Mouse (Mus musculus) CD8-positive naive resting alpha-beta T cell, adult 2 months (primary cell): Measurements from ENCODE around the gene Chn2.

Experiments
- DNase-seq, 2 experiments: peaks; one replicate each; pipeline ENCODE4 v3.0.0; 2022; ENCODE audit warnings: low read depth in 2 of 2, low spot score in 2 of 2

Chn2 gene

GRCm38 (mm10) chr6:54273379-54273730 is 234.0 kb downstream of the Chn2 start:
- no peak for DNase-seq

- DNase-seq = no peak
These were observed 237.9 kb downstream of the Chn2 start for GRCm38 (mm10) chr6:54277234-54277633.

DNA sequence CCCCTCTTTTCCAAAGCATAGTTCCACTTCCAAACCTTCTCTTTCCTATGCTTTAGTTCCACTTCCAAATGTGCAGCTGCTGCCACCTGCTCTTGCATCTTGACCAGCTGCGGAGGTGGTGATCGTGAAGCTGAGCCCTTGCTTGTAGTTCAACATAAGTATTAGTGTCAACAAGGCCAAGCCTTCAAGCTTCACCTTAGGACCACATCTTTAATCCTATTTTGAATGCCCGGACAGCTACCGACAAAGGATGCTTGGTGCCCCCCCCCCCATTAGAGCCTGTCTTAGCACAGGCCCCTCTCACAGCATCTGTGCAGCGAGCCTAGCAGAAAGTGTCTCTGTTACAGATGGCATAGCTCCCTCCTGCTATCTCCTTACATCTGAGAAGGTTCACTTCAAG is 238.5 kb downstream of the Chn2 start:
- no peak for DNase-seq

GRCm38 (mm10) chr6:54278613-54279012 is 239.3 kb downstream of the Chn2 start:
- no peak for DNase-seq

GRCm38 (mm10) chr6:54279391-54279790 is 240.0 kb downstream of the Chn2 start:
- no peak for DNase-seq

DNA sequence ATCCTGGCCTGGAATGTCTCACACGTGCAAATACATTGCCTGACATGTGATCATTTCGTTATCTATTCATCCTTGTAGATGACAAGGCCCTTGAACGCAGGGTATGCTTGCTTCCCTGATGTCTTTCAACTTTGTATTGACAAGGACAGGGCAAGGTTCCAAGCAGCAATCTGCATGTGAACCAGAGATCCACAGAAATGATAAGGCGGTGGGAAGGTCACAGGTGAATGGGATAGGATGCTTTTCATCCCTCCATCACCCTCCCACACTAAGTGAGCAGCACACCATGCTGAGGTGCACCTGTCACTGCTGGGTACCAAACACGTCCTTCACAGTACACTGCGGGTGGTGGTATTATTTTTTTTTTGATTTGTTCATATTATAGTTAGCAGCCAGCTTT is 240.9 kb downstream of the Chn2 start:
- no peak for DNase-seq

DNA sequence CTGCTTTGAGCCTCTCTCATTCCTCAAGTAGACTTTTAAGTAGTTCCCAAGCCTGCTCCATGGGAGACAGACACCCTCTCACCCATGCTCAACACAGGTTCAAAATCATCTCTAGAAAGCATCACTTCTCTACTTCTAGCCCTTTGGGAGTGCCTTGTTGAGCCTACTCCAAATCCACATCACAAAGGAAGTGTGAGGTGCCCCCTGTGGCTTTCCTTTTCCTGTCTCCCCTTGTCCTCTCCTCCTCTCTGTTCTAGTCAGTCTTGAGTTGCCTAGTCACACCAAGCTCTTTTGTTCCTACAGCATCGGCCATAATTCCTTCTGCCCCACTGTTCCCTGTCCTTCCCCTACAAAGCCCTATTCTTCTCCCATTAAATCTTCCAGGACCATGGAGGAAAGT is 243.9 kb downstream of the Chn2 start:
- no peak for DNase-seq

DNA sequence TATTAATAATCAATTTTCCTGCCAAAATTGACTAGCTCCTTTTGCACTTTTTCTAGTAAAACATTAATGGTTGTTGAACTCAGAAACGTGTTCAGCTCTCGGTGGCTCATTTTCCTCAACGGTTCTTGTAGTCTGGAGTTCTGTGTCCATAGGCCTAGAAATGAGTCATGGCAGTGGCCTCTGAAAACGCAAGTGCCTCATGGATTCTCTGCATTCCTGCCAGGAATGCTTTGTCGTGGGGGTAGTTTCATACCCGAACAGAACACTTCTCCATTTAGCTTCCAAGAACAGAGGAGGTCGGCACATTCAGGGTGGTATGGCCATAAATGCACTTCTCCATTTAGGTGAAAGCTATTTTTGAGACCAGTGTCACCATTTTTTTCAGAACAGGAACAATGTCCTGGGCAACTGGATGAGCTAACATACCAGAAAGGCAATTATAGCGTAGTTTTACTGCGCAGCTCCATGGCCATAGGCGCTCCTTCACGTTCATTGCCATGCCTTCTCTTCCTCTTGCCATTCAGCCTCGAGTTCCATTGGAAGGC is 244.9 kb downstream of the Chn2 start:
- DNase-seq = no peak

DNA sequence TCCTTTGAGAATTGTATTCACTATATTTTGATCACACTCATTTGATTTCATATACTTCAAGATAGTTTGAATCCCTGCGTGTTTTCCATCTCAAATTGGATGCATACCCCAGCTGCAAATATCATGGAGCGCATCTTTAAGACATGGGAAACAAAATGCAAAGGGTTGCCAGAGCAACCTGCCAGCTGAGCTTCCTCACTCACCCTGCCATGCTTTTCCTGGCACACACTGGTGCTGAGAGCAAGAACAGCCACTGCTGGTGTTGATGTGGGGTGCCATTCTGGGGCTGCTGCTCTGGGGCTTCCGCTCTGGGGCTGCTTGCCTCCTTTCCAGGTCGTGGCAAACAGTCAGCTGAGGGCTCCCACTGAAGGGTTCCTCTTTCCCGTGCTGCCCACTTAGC is 247.5 kb downstream of the Chn2 start:
- DNase-seq = no peak

DNA sequence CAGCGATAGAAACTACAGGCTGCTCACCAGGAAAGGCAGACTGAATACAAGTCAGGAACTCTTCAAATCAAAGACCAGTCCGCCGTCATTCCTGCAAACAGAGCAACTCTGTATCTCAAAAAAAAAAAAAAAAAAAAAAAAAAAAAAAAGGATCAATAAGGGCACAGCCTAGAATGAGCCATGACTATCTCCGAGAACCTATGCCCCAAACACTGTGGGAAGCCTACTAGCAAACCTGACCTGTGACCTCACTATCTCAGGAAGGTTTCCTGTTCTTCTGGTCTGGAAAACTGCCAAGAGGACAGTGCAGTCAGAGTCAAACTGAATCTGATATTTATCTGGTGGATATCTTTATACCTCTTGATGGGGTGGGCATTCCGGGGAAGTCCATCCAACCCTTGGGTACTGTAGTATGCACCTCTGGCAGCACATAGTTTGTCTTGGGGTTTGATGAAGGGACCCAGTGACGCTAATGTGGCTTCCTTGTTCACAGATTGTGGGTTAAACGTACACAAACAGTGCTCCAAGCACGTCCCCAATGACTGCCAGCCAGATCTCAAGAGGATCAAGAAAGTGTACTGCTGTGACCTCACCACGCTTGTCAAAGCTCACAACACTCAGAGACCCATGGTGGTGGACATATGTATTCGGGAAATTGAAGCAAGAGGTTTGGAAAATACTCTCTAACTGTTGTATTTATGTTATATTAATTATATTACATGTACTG is 250.6 kb downstream of the Chn2 start:
- no peak for DNase-seq

- no peak for DNase-seq
These were observed 257.9 kb downstream of the Chn2 start for GRCm38 (mm10) chr6:54297231-54297630.

DNA sequence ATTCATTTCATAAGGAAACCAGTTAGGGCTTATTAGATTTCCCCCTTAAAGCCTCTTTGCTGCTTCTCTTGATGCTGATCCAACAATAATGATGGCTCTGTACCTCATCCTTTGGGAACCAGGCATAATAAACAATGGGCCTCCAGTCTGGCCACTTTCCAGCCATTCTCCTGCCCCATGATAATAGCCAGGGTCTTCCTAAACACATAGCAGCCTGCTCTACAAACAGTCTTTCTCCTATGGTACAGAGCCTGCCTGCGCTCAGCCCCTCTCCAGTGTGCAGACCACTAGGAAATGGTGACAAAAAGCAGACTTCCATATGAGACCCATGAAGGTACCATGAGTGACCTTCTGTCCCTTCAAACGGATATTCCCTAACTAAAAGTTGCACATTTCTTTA is 260.1 kb downstream of the Chn2 start:
- no peak for DNase-seq

DNA sequence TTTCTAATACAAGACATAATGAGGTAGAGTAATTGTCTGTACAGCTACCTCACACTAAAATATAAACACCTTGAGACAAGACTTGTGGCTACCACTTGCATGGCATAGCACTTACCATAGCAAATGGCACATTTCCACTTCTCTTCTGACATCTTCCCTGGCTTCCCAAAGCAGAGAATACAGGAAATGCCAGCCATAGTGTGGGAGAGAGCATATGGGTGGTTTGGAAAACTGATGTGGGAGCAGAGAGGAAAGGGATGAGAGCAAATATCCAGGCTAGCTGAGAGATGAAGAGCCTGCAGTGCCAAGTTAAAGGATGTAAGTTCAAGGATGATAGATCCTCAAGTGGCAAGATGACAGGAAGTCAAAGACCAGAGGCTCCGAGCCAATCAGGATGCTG is 266.4 kb downstream of the Chn2 start:
- DNase-seq = no peak

DNA sequence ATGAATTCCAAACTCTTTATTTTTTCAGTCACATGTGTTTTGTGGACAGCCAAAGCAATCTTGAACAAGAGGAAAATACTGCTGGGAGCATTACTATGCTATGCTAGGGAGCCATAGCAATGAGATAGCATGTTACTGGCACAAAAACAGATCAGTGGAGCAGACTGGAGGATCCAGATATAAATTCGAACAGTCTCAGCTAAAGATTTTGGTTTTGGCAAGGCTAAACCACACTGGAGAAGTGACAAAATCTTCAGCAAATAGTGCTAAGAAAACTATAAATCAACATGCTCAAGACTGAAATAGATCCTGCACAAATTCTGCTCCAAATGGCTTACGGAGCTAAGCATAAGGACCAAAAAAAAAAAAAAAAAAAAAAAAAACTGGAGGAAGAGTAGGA is 273.7 kb downstream of the Chn2 start:
- DNase-seq = no peak

- no peak for DNase-seq
These were observed 279.3 kb downstream of the Chn2 start for GRCm38 (mm10) chr6:54318618-54319017.

- DNase-seq = no peak
These were observed 279.8 kb downstream of the Chn2 start for GRCm38 (mm10) chr6:54319198-54319597.

- DNase-seq = no peak
These were observed 280.9 kb downstream of the Chn2 start for GRCm38 (mm10) chr6:54320236-54320635.

DNA sequence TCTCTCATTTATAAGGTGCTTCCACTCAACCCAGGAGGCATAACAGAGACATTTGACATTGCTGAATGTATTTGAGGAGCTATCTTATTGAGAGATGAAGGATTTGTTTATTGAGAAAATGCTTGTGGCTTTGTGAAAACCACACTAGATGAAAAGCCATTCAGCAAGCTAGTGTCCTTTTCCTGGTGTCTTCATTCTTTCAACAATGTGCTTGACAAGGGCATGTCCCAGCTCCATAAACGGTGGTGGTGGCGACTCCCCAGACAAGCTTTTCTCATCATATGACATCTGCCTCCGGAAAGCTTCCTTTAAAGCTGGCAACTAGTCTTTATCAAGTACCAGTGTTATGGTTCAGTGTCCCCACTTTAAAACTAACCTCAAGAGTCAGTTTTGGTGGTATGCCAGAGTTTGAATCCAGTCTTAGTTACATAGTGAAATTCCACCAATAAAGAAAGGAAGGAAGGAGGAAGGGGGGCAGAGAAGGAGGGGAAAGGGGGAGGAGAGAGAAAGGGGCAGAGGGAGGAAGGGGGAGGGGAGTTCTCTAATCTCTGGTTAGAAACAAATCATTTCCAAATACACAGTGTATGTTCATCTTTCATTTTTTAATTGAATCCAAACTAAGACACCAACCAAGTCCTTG is 286.0 kb downstream of the Chn2 start, which contains the start of gene Prr15:
Prr15 (plus strand) TSS at position 590 of the 640 bp plus-strand sequence.
- DNase-seq = no peak

DNA sequence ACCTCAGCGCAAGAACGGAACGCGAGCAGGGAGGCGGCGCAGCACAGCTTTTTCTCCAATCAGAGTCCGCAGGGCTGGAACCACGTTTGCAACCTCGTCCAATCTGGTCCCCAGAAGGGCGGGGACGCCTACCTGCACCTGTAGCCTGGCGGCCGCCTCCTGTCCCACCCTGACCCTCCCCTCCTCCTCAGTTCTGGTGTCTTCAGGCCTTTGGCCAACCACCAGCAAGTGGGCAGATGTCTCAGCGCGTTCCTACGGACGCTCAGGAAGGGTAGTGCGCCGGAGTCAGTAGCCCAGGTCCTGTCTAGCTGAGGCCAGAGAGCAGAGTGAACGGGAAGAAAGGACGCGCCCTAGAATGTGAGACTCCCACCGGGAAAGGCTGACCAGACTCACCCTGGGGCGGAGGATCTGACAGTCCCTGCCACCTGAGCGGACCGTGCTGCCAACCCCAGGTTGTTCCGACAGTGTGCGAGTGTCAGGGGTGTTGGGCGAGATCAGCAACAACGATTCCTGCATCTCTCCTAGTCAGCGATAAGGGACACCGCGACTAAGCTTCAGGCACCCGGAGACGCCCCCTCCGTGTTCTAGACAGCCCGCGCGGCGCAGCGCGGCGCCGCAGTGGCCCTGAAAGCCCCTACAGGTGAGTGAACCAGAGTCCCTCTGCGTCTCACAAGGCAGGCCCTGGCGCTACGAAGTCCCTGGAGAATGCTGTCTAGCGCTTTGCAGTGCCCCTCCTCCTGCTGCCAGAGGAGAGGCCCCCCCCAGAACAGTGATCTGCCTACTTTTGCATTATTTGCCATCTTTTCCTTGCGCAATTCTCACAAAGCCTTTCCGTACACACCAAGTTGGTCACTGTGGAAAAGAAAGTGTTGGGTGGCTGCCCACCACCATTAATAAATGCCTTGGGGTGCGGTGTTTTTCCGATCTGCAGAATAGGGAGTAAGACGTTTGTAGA is 287.6 kb downstream of the Chn2 start:
- no peak for DNase-seq

GRCm38 (mm10) chr6:54327626-54328003 is 288.3 kb downstream of the Chn2 start:
- no peak for DNase-seq

DNA sequence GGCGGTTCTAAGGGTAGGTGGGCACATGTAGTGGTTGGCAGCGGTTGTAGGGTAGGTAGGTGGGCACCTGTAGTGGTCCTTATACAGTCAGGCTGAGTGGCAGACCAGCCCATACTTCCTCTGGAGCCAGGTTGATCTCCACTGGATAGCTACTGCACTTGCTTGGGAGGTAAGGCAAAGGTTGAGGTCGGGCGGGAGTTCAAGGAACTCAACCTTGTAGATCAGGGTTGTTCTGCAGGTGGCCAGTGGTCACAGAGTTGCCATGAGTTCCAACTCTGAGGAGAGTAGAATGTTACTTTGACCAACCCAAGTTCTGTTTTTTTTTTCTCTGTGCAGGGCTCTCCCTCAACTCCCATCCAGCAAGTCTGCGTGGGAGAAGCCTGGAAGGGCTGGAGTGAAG is 289.4 kb downstream of the Chn2 start:
- no peak for DNase-seq

GRCm38 (mm10) chr6:54329598-54329997 is 290.2 kb downstream of the Chn2 start:
- no peak for DNase-seq
